34 mouse cellular contexts compared by ENCODE assay signal in the genomic region with DNA sequence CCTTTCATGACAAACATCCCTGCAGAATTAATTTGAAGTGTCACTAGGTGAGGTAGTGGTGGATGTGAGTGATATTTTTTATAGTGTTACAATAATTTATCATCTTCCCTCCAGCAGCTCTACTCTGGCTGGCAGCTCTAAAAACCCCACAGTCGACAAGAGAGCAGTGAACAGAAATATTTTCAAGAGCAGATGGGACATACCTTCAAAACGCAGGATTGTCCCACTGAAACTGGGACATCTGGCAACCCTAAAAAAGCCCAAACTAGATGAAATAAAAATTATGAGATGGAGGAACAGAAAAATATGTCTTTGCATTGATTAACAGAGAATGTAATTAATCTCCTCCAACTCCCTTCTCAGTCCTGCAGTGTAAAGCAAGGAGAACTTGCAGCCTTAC. TPM values are rescaled to one million over a fixed set of nuclear protein-coding genes. Genes with fewer than 3 reads are reported as not detected.
DNase-seq lines count a peak whose midpoint lies in the region; ATAC-seq lines count a peak whose summit lies in the region.
"Had no signal": no experiment of that assay in that cellular context is flagged by ENCODE, and none has a peak within 500 bp of the region (broad histone marks: within the 10 kb centered on the region; RNA-seq: fewer than 3 reads in every experiment).

No protein-coding gene starts in this region.

- no peaks in the 10 kb centered on the region for H3K9me3 ChIP-seq in forebrain, embryonic 16.5 days (ENCODE audit: control insufficient read depth, low read length)
- no peaks in the 10 kb centered on the region for H3K9me3 ChIP-seq in forebrain, embryonic 12.5 days
- H3K9me3 ChIP-seq in heart, embryonic 10.5 days, result no peaks in the 10 kb centered on the region
- H3K9me3 ChIP-seq: embryonic facial prominence, embryonic 12.5 days; embryonic facial prominence, embryonic 15.5 days; G1E; heart, embryonic 12.5 days; heart, embryonic 15.5 days; hindbrain, embryonic 10.5 days; hindbrain, embryonic 13.5 days; intestine, embryonic 15.5 days had no signal

- 55% methylated on average over 2 of the region's 2 CpGs for WGBS in forebrain, embryonic 16.5 days
- WGBS in forebrain, embryonic 12.5 days, result 89% methylated on average over 2 of the region's 2 CpGs
- 80% methylated on average over 2 of the region's 2 CpGs for WGBS in heart, embryonic 10.5 days

- no peaks in the 10 kb centered on the region for H3K27me3 ChIP-seq in forebrain, embryonic 16.5 days (replicated peaks; ENCODE audit: control insufficient read depth, insufficient read depth, low read length)
- H3K27me3 ChIP-seq in forebrain, embryonic 12.5 days, result no peaks in the 10 kb centered on the region
- 0 out of 2 replicates have a peak, but pooled peaks cover 4% of the 10 kb centered on the region for H3K27me3 ChIP-seq in heart, embryonic 10.5 days (ENCODE audit: insufficient read depth, poor library complexity, severe bottlenecking)
- H3K27me3 ChIP-seq: CH12.LX; embryonic facial prominence, embryonic 12.5 days; embryonic facial prominence, embryonic 15.5 days; heart, embryonic 15.5 days; intestine, embryonic 15.5 days; Patski had no signal

- H3K36me3 ChIP-seq in forebrain, embryonic 16.5 days (ENCODE audit: control insufficient read depth, insufficient read depth), result no peaks in the 10 kb centered on the region
- H3K36me3 ChIP-seq in forebrain, embryonic 12.5 days (replicated peaks), result no peaks in the 10 kb centered on the region
- H3K36me3 ChIP-seq in heart, embryonic 10.5 days, result no peaks in the 10 kb centered on the region
- H3K36me3 ChIP-seq: embryonic facial prominence, embryonic 12.5 days; embryonic facial prominence, embryonic 15.5 days; G1E; heart, embryonic 12.5 days; heart, embryonic 15.5 days; hindbrain, embryonic 10.5 days; hindbrain, embryonic 13.5 days; intestine, embryonic 15.5 days had no signal

- peak; percentile 33 for DNase-seq in heart, embryonic 10.5 days (ENCODE audit: low spot score)
- no peak for DNase-seq in heart, adult 11 months
- peak; percentile 13 for DNase-seq in layer of hippocampus, adult 9-11 months
- DNase-seq in layer of hippocampus, postnatal 25 days (ENCODE audit: extremely low spot score in 1 of 2, low spot score in 1 of 2), result no peak
- DNase-seq in brain, adult 2 months (ENCODE audit: low read depth, low spot score), result peak; percentile 67
- DNase-seq: adrenal gland, postnatal 10 days; adrenal gland, postnatal 36 days; B cell, adult 2 months; cerebellum, adult 11 months; cerebellum, adult 2 months; cerebellum, adult 9-11 months; cerebellum, postnatal 25 days; gastrocnemius, postnatal 10 days; gastrocnemius, postnatal 36 days; heart, postnatal 10 days; heart, postnatal 36 days had no signal

- H3K4me2 ChIP-seq in forebrain, embryonic 16.5 days (ENCODE audit: low read length), result no peak overlapping the region
- no peak overlapping the region for H3K4me2 ChIP-seq in forebrain, embryonic 12.5 days
- H3K4me2 ChIP-seq: embryonic facial prominence, embryonic 12.5 days; embryonic facial prominence, embryonic 15.5 days; heart, embryonic 12.5 days; heart, embryonic 15.5 days; hindbrain, embryonic 13.5 days; intestine, embryonic 15.5 days had no signal

- H3K4me3 ChIP-seq in forebrain, embryonic 16.5 days (replicated peaks; ENCODE audit: low read length), result no peak overlapping the region
- H3K4me3 ChIP-seq in forebrain, embryonic 12.5 days (replicated peaks), result no peak overlapping the region
- H3K4me3 ChIP-seq in heart, embryonic 10.5 days, result no peak overlapping the region
- H3K4me3 ChIP-seq: embryonic facial prominence, embryonic 12.5 days; embryonic facial prominence, embryonic 15.5 days; heart, embryonic 12.5 days; heart, embryonic 15.5 days; hindbrain, embryonic 10.5 days; hindbrain, embryonic 13.5 days; intestine, embryonic 15.5 days had no signal

- H3K9ac ChIP-seq in forebrain, embryonic 16.5 days (replicated peaks; ENCODE audit: low read depth, low read length), result no peak overlapping the region
- no peak overlapping the region for H3K9ac ChIP-seq in forebrain, embryonic 12.5 days
- H3K9ac ChIP-seq: embryonic facial prominence, embryonic 12.5 days; embryonic facial prominence, embryonic 15.5 days; heart, embryonic 12.5 days; heart, embryonic 15.5 days; hindbrain, embryonic 13.5 days; intestine, embryonic 15.5 days had no signal

- ATAC-seq in forebrain, embryonic 16.5 days, result no peak
- ATAC-seq in forebrain, embryonic 12.5 days (ENCODE audit: low FRiP score), result no peak
- ATAC-seq: forebrain, embryonic 14.5 days; intestine, embryonic 15.5 days; Patski had no signal

- peak overlapping the region; percentile 92 for H3K27ac ChIP-seq in forebrain, embryonic 16.5 days (ENCODE audit: low read length)
- H3K27ac ChIP-seq in forebrain, embryonic 12.5 days, result no peak overlapping the region
- no peak overlapping the region for H3K27ac ChIP-seq in heart, embryonic 10.5 days
- H3K27ac ChIP-seq: embryonic facial prominence, embryonic 12.5 days; embryonic facial prominence, embryonic 15.5 days; heart, embryonic 15.5 days; hindbrain, embryonic 10.5 days; hindbrain, embryonic 13.5 days; intestine, embryonic 15.5 days had no signal

- peaks cover 18% of the 10 kb centered on the region for H3K4me1 ChIP-seq in forebrain, embryonic 16.5 days (replicated peaks; ENCODE audit: control insufficient read depth, insufficient read depth, low read length)
- H3K4me1 ChIP-seq in forebrain, embryonic 12.5 days, result 0 out of 2 replicates have a peak, but pooled peaks cover 6% of the 10 kb centered on the region
- no peaks in the 10 kb centered on the region for H3K4me1 ChIP-seq in heart, embryonic 10.5 days
- H3K4me1 ChIP-seq: heart, embryonic 12.5 days; heart, embryonic 15.5 days; intestine, embryonic 15.5 days had no signal

RNA-seq across cellular contexts. Expression of a gene that starts 30.2 kb away (rescaled TPM):
- polyA plus RNA-seq in forebrain, embryonic 16.5 days (2015; fragmentation: Nextera tagmentation; extraction: Ambion mirVana), result 2.9 and 3.1 TPM in 2 replicates
- 0.06 and 0.08 TPM in 2 replicates for polyA plus RNA-seq in forebrain, embryonic 12.5 days (2016; fragmentation: Nextera tagmentation; extraction: Ambion mirVana)
- not detected in 2 replicates for polyA plus RNA-seq in heart, embryonic 10.5 days (2016; fragmentation: Nextera tagmentation; extraction: Ambion mirVana)
- total RNA-seq in layer of hippocampus, postnatal 25 days (2021), result 1 to 10 TPM; 1.5 to 1.6 TPM
- total RNA-seq: adrenal gland, adult 18-20 months; common myeloid progenitor, adult 5-6 weeks; G1E; gastrocnemius, adult 18-20 months; gastrocnemius, postnatal 10 days; gastrocnemius, postnatal 36 days; granulocyte monocyte progenitor cell, adult 5-6 weeks; heart, adult 8-10 months; heart, postnatal 10 days; heart, postnatal 36 days had no signal
- polyA plus RNA-seq: cerebellum, adult 2 months; G1E; heart, embryonic 12.5 days; heart, embryonic 15.5 days; intestine, embryonic 15.5 days; Patski had no signal

Comparison
In these comparisons a context has a peak if more than half of its experiments do, and no peak if none do; other contexts are left out.
1. DNase-seq: peak in heart, embryonic 10.5 days (single experiment), layer of hippocampus, adult 9-11 months (single experiment) and brain, adult 2 months (single experiment); none in heart, adult 11 months (single experiment) and layer of hippocampus, postnatal 25 days (0 of 2).